Mouse (Mus musculus): ENCODE data around the gene Drd4.
A peak's percentile ranks its signal among the peaks of the same experiment; 100 is the strongest.

The Drd4 gene

GRCm38 (mm10) chr7:141292583-141293388 lies 980 bp downstream of the Drd4 start:
- no peak for DNase-seq

- DNase-seq = no peak
Observed at GRCm38 (mm10) chr7:141293852-141294471, 2.2 kb downstream of the Drd4 start.

- no peak for DNase-seq
Observed at GRCm38 (mm10) chr7:141294479-141294878, 2.7 kb downstream of the Drd4 start.

GRCm38 (mm10) chr7:141297926-141298650 lies 6.3 kb downstream of the Drd4 start:
- no peak for DNase-seq

- no peak for DNase-seq
Observed at GRCm38 (mm10) chr7:141299175-141299574, 7.4 kb downstream of the Drd4 start.

- DNase-seq = no peak
Observed at GRCm38 (mm10) chr7:141301386-141301785, 9.6 kb downstream of the Drd4 start.

- DNase-seq = no peak
Observed at GRCm38 (mm10) chr7:141302702-141303268, 11.0 kb downstream of the Drd4 start.

GRCm38 (mm10) chr7:141304537-141304936 lies 12.7 kb downstream of the Drd4 start:
- no peak for DNase-seq

- no peak for DNase-seq
Observed at GRCm38 (mm10) chr7:141314416-141314815, 22.6 kb downstream of the Drd4 start.

GRCm38 (mm10) chr7:141315076-141315475 lies 23.3 kb downstream of the Drd4 start:
- no peak for DNase-seq

GRCm38 (mm10) chr7:141315974-141316373 lies 24.2 kb downstream of the Drd4 start:
- DNase-seq = no peak

GRCm38 (mm10) chr7:141317619-141318132 lies 25.9 kb downstream of the Drd4 start:
- no peak for DNase-seq

- no peak for DNase-seq
Observed at GRCm38 (mm10) chr7:141319446-141319845, 27.6 kb downstream of the Drd4 start.

- no peak for DNase-seq
Observed at GRCm38 (mm10) chr7:141324686-141325085, 32.9 kb downstream of the Drd4 start.

GRCm38 (mm10) chr7:141326546-141327446 lies 35.0 kb downstream of the Drd4 start:
- DNase-seq = peak; percentile 96

GRCm38 (mm10) chr7:141327469-141328372 lies 35.9 kb downstream of the Drd4 start, which contains the start of the genes Deaf1 and Tmem80:
TSS of gene Deaf1 (minus strand) at chr7:141327690.
TSS of gene Tmem80 (plus strand) at chr7:141327739.
- DNase-seq = peak; percentile 100

- DNase-seq = no peak
Observed at GRCm38 (mm10) chr7:141328373-141328990, 36.7 kb downstream of the Drd4 start.

- DNase-seq = no peak
Observed at GRCm38 (mm10) chr7:141330706-141331105, 38.9 kb downstream of the Drd4 start.

GRCm38 (mm10) chr7:141331990-141332389 lies 40.2 kb downstream of the Drd4 start:
- no peak for DNase-seq

- peak; percentile 87 for DNase-seq
Observed at GRCm38 (mm10) chr7:141335044-141335579, 43.3 kb downstream of the Drd4 start.

Data from heart, adult 11 months (tissue).